Mouse (Mus musculus): ENCODE results near the gene Stat1. TPM values are rescaled to one million over a fixed set of nuclear protein-coding genes. Genes with fewer than 3 reads are reported as not detected.

The Stat1 gene
- total and polyA plus RNA-seq, 2 experiments from 2014 or later = 23.0 to 55.1 TPM

- Histone ChIP-seq H3K27ac (ENCODE audit: low read depth) (0 out of 2 replicates have a peak overlapping the region, but pooled peaks have one; percentile 28), H3K9me3 (replicated peaks; ENCODE audit: control insufficient read depth, low read length) (no peaks in the 10 kb centered on the region), H3K36me3 (replicated peaks; ENCODE audit: control insufficient read depth, insufficient read depth, low read length) (no peaks in the 10 kb centered on the region), H3K27me3 (ENCODE audit: control insufficient read depth, insufficient read depth, low read length) (no peaks in the 10 kb centered on the region), H3K4me2 (ENCODE audit: low read depth, low read length) (no peak overlapping the region), H3K4me1 (ENCODE audit: control insufficient read depth, insufficient read depth) (peaks cover 5% of the 10 kb centered on the region; the same call in 1 of the 2 replicates), H3K9ac (replicated peaks; ENCODE audit: low read depth, low read length) (no peak overlapping the region), H3K4me3 (ENCODE audit: low read depth, low read length) (no peak overlapping the region)
- DNase-seq (ENCODE audit: low spot score) (no peak), ATAC-seq (ENCODE audit: insufficient read depth, low read depth) (no peak)
- 62% methylated on average over 1 of the region's 1 CpGs for WGBS
- TF ChIP-seq EP300 (IDR thresholded peaks at IDR 0.05; ENCODE audit: low read depth) (no peak), CTCF (IDR thresholded peaks at IDR 0.05; ENCODE audit: low read depth) (no peak)
Measured at GRCm38 (mm10) chr1:52112301-52112700, 6.9 kb upstream of the Stat1 start.

GRCm38 (mm10) chr1:52113067-52113665 is 6.1 kb upstream of the Stat1 start:
- H3K27ac ChIP-seq (ENCODE audit: low read depth) = peak overlapping the region; percentile 71

GRCm38 (mm10) chr1:52113666-52114069 is 5.6 kb upstream of the Stat1 start:
- ATAC-seq (ENCODE audit: insufficient read depth, low read depth) = peak; percentile 97
- Histone ChIP-seq H3K9me3 (replicated peaks; ENCODE audit: control insufficient read depth, low read length) (no peaks in the 10 kb centered on the region), H3K27me3 (ENCODE audit: control insufficient read depth, insufficient read depth, low read length) (no peaks in the 10 kb centered on the region), H3K4me1 (ENCODE audit: control insufficient read depth, insufficient read depth) (peaks cover 5% of the 10 kb centered on the region; the same call in 1 of the 2 replicates), H3K27ac (ENCODE audit: low read depth) (peak overlapping the region; percentile 71), H3K4me2 (ENCODE audit: low read depth, low read length) (peak overlapping the region; percentile 52), H3K4me3 (ENCODE audit: low read depth, low read length) (peak overlapping the region; percentile 29), H3K9ac (replicated peaks; ENCODE audit: low read depth, low read length) (peak overlapping the region; percentile 39), H3K36me3 (replicated peaks; ENCODE audit: control insufficient read depth, insufficient read depth, low read length) (no peaks in the 10 kb centered on the region)
- TF ChIP-seq CTCF (IDR thresholded peaks at IDR 0.05; ENCODE audit: low read depth) (peak; percentile 98), EP300 (IDR thresholded peaks at IDR 0.05; ENCODE audit: low read depth) (peak; percentile 94)
- WGBS = under 1% methylated on average over 32 of the region's 32 CpGs
- peak; percentile 97 for DNase-seq (ENCODE audit: low spot score)

More at GRCm38 (mm10) chr1:52113067-52113665, 6.1 kb upstream of the Stat1 start:
- Histone ChIP-seq H3K9ac (replicated peaks; ENCODE audit: low read depth, low read length) (peak overlapping the region; percentile 39), H3K9me3 (replicated peaks; ENCODE audit: control insufficient read depth, low read length) (no peaks in the 10 kb centered on the region), H3K4me1 (ENCODE audit: control insufficient read depth, insufficient read depth) (peaks cover 5% of the 10 kb centered on the region; the same call in 1 of the 2 replicates), H3K4me3 (ENCODE audit: low read depth, low read length) (peak overlapping the region; percentile 29), H3K27me3 (ENCODE audit: control insufficient read depth, insufficient read depth, low read length) (no peaks in the 10 kb centered on the region), H3K36me3 (replicated peaks; ENCODE audit: control insufficient read depth, insufficient read depth, low read length) (no peaks in the 10 kb centered on the region), H3K4me2 (ENCODE audit: low read depth, low read length) (peak overlapping the region; percentile 52)
- ATAC-seq (ENCODE audit: insufficient read depth, low read depth) (0 out of 2 replicates have a peak, but pooled peaks have one; percentile 3), DNase-seq (ENCODE audit: low spot score) (peak; percentile 16)
- no peak for TF ChIP-seq CTCF (IDR thresholded peaks at IDR 0.05; ENCODE audit: low read depth)
- no peak for TF ChIP-seq EP300 (IDR thresholded peaks at IDR 0.05; ENCODE audit: low read depth)
- 24% methylated on average over 7 of the region's 7 CpGs for WGBS

- Histone ChIP-seq H3K4me2 (ENCODE audit: low read depth, low read length) (no peak overlapping the region), H3K27me3 (ENCODE audit: control insufficient read depth, insufficient read depth, low read length) (no peaks in the 10 kb centered on the region), H3K27ac (ENCODE audit: low read depth) (no peak overlapping the region), H3K4me3 (ENCODE audit: low read depth, low read length) (no peak overlapping the region), H3K36me3 (replicated peaks; ENCODE audit: control insufficient read depth, insufficient read depth, low read length) (0 out of 2 replicates have a peak, but pooled peaks cover 2% of the 10 kb centered on the region), H3K9me3 (replicated peaks; ENCODE audit: control insufficient read depth, low read length) (no peaks in the 10 kb centered on the region), H3K4me1 (ENCODE audit: control insufficient read depth, insufficient read depth) (peaks cover 14% of the 10 kb centered on the region; the same call in 1 of the 2 replicates), H3K9ac (replicated peaks; ENCODE audit: low read depth, low read length) (no peak overlapping the region)
- DNase-seq (ENCODE audit: low spot score) (no peak), ATAC-seq (ENCODE audit: insufficient read depth, low read depth) (no peak)
- WGBS = 75% methylated on average over 3 of the region's 3 CpGs
- TF ChIP-seq CTCF (IDR thresholded peaks at IDR 0.05; ENCODE audit: low read depth) = no peak
- no peak for TF ChIP-seq EP300 (IDR thresholded peaks at IDR 0.05; ENCODE audit: low read depth)
Measured at GRCm38 (mm10) chr1:52116441-52116840, 2.8 kb upstream of the Stat1 start.

- 76% methylated on average over 1 of the region's 1 CpGs for WGBS
- no peak overlapping the region for H3K27ac ChIP-seq (ENCODE audit: low read depth)
- peaks cover 14% of the 10 kb centered on the region; the same call in 1 of the 2 replicates for H3K4me1 ChIP-seq (ENCODE audit: control insufficient read depth, insufficient read depth)
- no peak for ATAC-seq (ENCODE audit: insufficient read depth, low read depth)
- no peak overlapping the region for H3K9ac ChIP-seq (replicated peaks; ENCODE audit: low read depth, low read length)
- H3K4me2 ChIP-seq (ENCODE audit: low read depth, low read length) = no peak overlapping the region
- TF ChIP-seq CTCF (IDR thresholded peaks at IDR 0.05; ENCODE audit: low read depth) = no peak
- no peak for TF ChIP-seq EP300 (IDR thresholded peaks at IDR 0.05; ENCODE audit: low read depth)
- DNase-seq (ENCODE audit: low spot score) = no peak
- H3K4me3 ChIP-seq (ENCODE audit: low read depth, low read length) = no peak overlapping the region
- H3K27me3 ChIP-seq (ENCODE audit: control insufficient read depth, insufficient read depth, low read length) = no peaks in the 10 kb centered on the region
- H3K36me3 ChIP-seq (replicated peaks; ENCODE audit: control insufficient read depth, insufficient read depth, low read length) = peaks cover 10% of the 10 kb centered on the region
- no peaks in the 10 kb centered on the region for H3K9me3 ChIP-seq (replicated peaks; ENCODE audit: control insufficient read depth, low read length)
Measured at GRCm38 (mm10) chr1:52117777-52118176, 1.5 kb upstream of the Stat1 start.
